Mouse (Mus musculus) cerebellum, adult 2 months (tissue): ENCODE data around the gene Nek6. TPM values are rescaled to one million over a fixed set of nuclear protein-coding genes. Genes with fewer than 3 reads are reported as not detected.

Experiments
- DNase-seq, 2 experiments: peaks; one replicate each; pipeline ENCODE4 v3.0.0; 2021
- H3K27ac ChIP-seq: fragments of 200-500 bp; 2 replicates; pipeline ENCODE4 v1.5.1; 2012; ENCODE audit warnings: low read length, control low read depth, inconsistent platforms; ENCODE audit not compliant: insufficient read depth
- H3K27me3 ChIP-seq: fragments of 200-500 bp; 2 replicates; pipeline ENCODE4 v1.6.1; 2012; ENCODE audit warnings: inconsistent platforms, mild to moderate bottlenecking, low read length, moderate library complexity; ENCODE audit not compliant: control insufficient read depth, insufficient read depth
- H3K4me1 ChIP-seq: fragments of 200-500 bp; 2 replicates; pipeline ENCODE4 v1.6.1; 2011; ENCODE audit warnings: low read length; ENCODE audit not compliant: control insufficient read depth, insufficient read depth
- H3K4me3 ChIP-seq: fragments of 200-500 bp; replicated peaks from 2 replicates; pipeline ENCODE3; 2011; ENCODE audit warnings: mild to moderate bottlenecking, low read depth, low read length, control low read depth; ENCODE audit not compliant: insufficient read depth
- CTCF ChIP-seq: fragments of 200-500 bp; IDR thresholded peaks from 2 replicates; pipeline ENCODE4 v1.5.1; 2011; ENCODE audit warnings: low read depth, mild to moderate bottlenecking, control low read depth, low read length, moderate library complexity, borderline replicate concordance; ENCODE audit not compliant: insufficient read depth
- POLR2A ChIP-seq: fragments of 200-500 bp; IDR thresholded peaks from 2 replicates; pipeline ENCODE4 v1.6.1; 2011; ENCODE audit warnings: low read length, control low read depth, borderline replicate concordance; ENCODE audit not compliant: insufficient read depth
- WGBS: fragments of 180-500 bp; shearing (Covaris S2); methylation state at CpG from one replicate; pipeline ENCODE4 v1.1.7; 2018; 5-methylcytosine and 5-hydroxymethylcytosine counted together
- polyA plus RNA-seq: library from polyadenylated mRNA; depleted of rRNA; stranded (reverse); fragments of >200 nt; gene quantifications from 2 replicates; pipeline ENCODE4 v1.2.3, GENCODE M21; 2012

Gene Nek6
- polyA plus RNA-seq, 1 experiment = 28.0 TPM

GRCm38 (mm10) chr2:38554226-38554995 lies 43.0 kb downstream of the Nek6 start:
- WGBS = 84% methylated on average over 19 of the region's 19 CpGs
- Histone ChIP-seq H3K27ac (no peak overlapping the region), H3K27me3 (no peaks in the 10 kb centered on the region), H3K4me3 (no peak overlapping the region), H3K4me1 (no peaks in the 10 kb centered on the region)
- no peak for DNase-seq
- TF ChIP-seq POLR2A (no peak), CTCF (no peak)

GRCm38 (mm10) chr2:38555659-38556058 lies 44.2 kb downstream of the Nek6 start:
- Histone ChIP-seq H3K27me3 (no peaks in the 10 kb centered on the region), H3K4me3 (no peak overlapping the region), H3K4me1 (no peaks in the 10 kb centered on the region), H3K27ac (no peak overlapping the region)
- no peak for DNase-seq
- 89% methylated on average over 4 of the region's 4 CpGs for WGBS
- TF ChIP-seq CTCF (no peak), POLR2A (no peak)

GRCm38 (mm10) chr2:38556721-38557120 lies 45.3 kb downstream of the Nek6 start:
- 80% methylated on average over 3 of the region's 3 CpGs for WGBS
- Histone ChIP-seq H3K4me1 (no peaks in the 10 kb centered on the region), H3K27ac (no peak overlapping the region), H3K27me3 (no peaks in the 10 kb centered on the region), H3K4me3 (no peak overlapping the region)
- no peak for DNase-seq
- TF ChIP-seq POLR2A (no peak), CTCF (no peak)

GRCm38 (mm10) chr2:38560296-38561227 lies 49.1 kb downstream of the Nek6 start:
- no peak overlapping the region for H3K4me3 ChIP-seq
- H3K27ac ChIP-seq = no peak overlapping the region
- no peaks in the 10 kb centered on the region for H3K4me1 ChIP-seq
- no peak for TF ChIP-seq CTCF
- no peak for TF ChIP-seq POLR2A
- H3K27me3 ChIP-seq = no peaks in the 10 kb centered on the region
- no peak for DNase-seq
- WGBS = 51% methylated on average over 17 of the region's 17 CpGs

- Histone ChIP-seq H3K27ac (no peak overlapping the region), H3K4me1 (no peaks in the 10 kb centered on the region), H3K27me3 (no peaks in the 10 kb centered on the region), H3K4me3 (no peak overlapping the region)
- TF ChIP-seq POLR2A (no peak), CTCF (no peak)
- DNase-seq = no peak
- 88% methylated on average over 4 of the region's 4 CpGs for WGBS
Measured at GRCm38 (mm10) chr2:38562596-38562995, 51.2 kb downstream of the Nek6 start.

GRCm38 (mm10) chr2:38571971-38572601 lies 60.6 kb downstream of the Nek6 start:
- Histone ChIP-seq H3K4me1 (peaks cover 15% of the 10 kb centered on the region), H3K27me3 (no peaks in the 10 kb centered on the region), H3K27ac (no peak overlapping the region), H3K4me3 (no peak overlapping the region)
- peak; percentile 71 to 81 for DNase-seq
- 32% methylated on average over 23 of the region's 23 CpGs for WGBS
- TF ChIP-seq POLR2A (no peak), CTCF (no peak)

GRCm38 (mm10) chr2:38574697-38575096 lies 63.3 kb downstream of the Nek6 start:
- no peak for DNase-seq
- H3K27me3 ChIP-seq = no peaks in the 10 kb centered on the region
- no peak overlapping the region for H3K4me3 ChIP-seq
- no peak overlapping the region for H3K27ac ChIP-seq
- 100% methylated on average over 2 of the region's 2 CpGs for WGBS
- TF ChIP-seq POLR2A = no peak
- no peak for TF ChIP-seq CTCF
- H3K4me1 ChIP-seq = peaks cover 28% of the 10 kb centered on the region
